Mouse (Mus musculus): ENCODE measurements around the gene Washc4.

- TF ChIP-seq MYOD1 (IDR thresholded peaks at IDR 0.05; ENCODE audit: control insufficient read depth, insufficient read length, low read depth) (no peak), CTCF (IDR thresholded peaks at IDR 0.05; ENCODE audit: control insufficient read depth, insufficient read depth, insufficient read length) (no peak), MAX (IDR thresholded peaks at IDR 0.05) (no peak), MYOG (IDR thresholded peaks at IDR 0.05; ENCODE audit: control insufficient read depth, extremely low read depth, insufficient read length) (no peak)
Measured at GRCm38 (mm10) chr10:83644865-83645715, 101.5 kb downstream of the Washc4 start.
